Mouse (Mus musculus) CD4-positive naive resting alpha-beta T cell, adult 76 days (primary cell): ENCODE results near the gene Tmprss15. TPM values are rescaled to one million over a fixed set of nuclear protein-coding genes. Genes with fewer than 3 reads are reported as not detected.

Experiments used
- total RNA-seq: library from RNA; stranded (reverse); gene quantifications from one replicate; pipeline ENCODE4 v1.2.4, GENCODE M21; 2023

Gene Tmprss15
- total RNA-seq: not detected

GRCm38 (mm10) chr16:79090997-79091396, at the start of gene Tmprss15:
Gene Tmprss15 (minus strand): TSS chr16:79091097.

GRCm38 (mm10) chr16:78930382-78931286, 160.3 kb downstream of the Tmprss15 start, which contains the start of gene Chodl:
Gene Chodl (plus strand): TSS chr16:78930948.

Other genes with a start within 250 kb of the Tmprss15 start
- not detected for gene Chodl, start 160.1 kb downstream of the Tmprss15 start, total RNA-seq